Mouse (Mus musculus) telencephalon, adult 2 months (tissue): Measurements from ENCODE around the gene Cbarp.
"Not testable (repeated sequence)": the region's sequence is repeated elsewhere in the genome, so short reads cannot be mapped to it uniquely, and the experiment has no call there.

Experiments used
- DNase-seq: peaks from one replicate; pipeline ENCODE4 v3.0.0-alpha.2; 2011; ENCODE audit warnings: low read depth, low spot score

Cbarp gene

GRCm38 (mm10) chr10:80170052-80170451 lies 29.4 kb upstream of the Cbarp start:
- no peak for DNase-seq

- no peak for DNase-seq
These were observed 29.0 kb upstream of the Cbarp start for GRCm38 (mm10) chr10:80169651-80170050.

- no peak for DNase-seq
These were observed 28.4 kb upstream of the Cbarp start for GRCm38 (mm10) chr10:80169070-80169469.

- DNase-seq, result no peak
These were observed 27.5 kb upstream of the Cbarp start for GRCm38 (mm10) chr10:80168038-80168661.

GRCm38 (mm10) chr10:80167460-80168037 lies 26.9 kb upstream of the Cbarp start:
- DNase-seq, result peak; percentile 98

- not testable (repeated sequence) for DNase-seq
These were observed 25.5 kb upstream of the Cbarp start for GRCm38 (mm10) chr10:80166136-80166535.

GRCm38 (mm10) chr10:80165392-80166128 lies 24.9 kb upstream of the Cbarp start, which contains the start of gene Cirbp:
Gene Cirbp (plus strand): TSS chr10:80165985.
- peak; percentile 81 for DNase-seq

- peak; percentile 93 for DNase-seq
These were observed 24.3 kb upstream of the Cbarp start for GRCm38 (mm10) chr10:80164998-80165344.

GRCm38 (mm10) chr10:80164161-80164997 lies 23.7 kb upstream of the Cbarp start:
- no peak for DNase-seq

GRCm38 (mm10) chr10:80163721-80164120 lies 23.1 kb upstream of the Cbarp start:
- no peak for DNase-seq

- DNase-seq, result no peak
These were observed 22.2 kb upstream of the Cbarp start for GRCm38 (mm10) chr10:80162716-80163299.

- no peak for DNase-seq
These were observed 21.6 kb upstream of the Cbarp start for GRCm38 (mm10) chr10:80162243-80162608.

- no peak for DNase-seq
These were observed 21.0 kb upstream of the Cbarp start for GRCm38 (mm10) chr10:80161522-80162242.

- no peak for DNase-seq
These were observed 20.1 kb upstream of the Cbarp start for GRCm38 (mm10) chr10:80160455-80161371.

GRCm38 (mm10) chr10:80159561-80160454 lies 19.2 kb upstream of the Cbarp start:
- DNase-seq, result peak; percentile 98

GRCm38 (mm10) chr10:80159021-80159560 lies 18.5 kb upstream of the Cbarp start:
- no peak for DNase-seq

GRCm38 (mm10) chr10:80158307-80158986 lies 17.8 kb upstream of the Cbarp start:
- no peak for DNase-seq
